Mouse (Mus musculus): ENCODE measurements at regions not wholly inside any gene's neighbourhood (a gene's known extent, or its start where the extent isn't known, plus 50 kb on each side); places are given as distances from the start of the nearest gene placed in this dataset.
A peak's percentile ranks its signal among the peaks of the same experiment; 100 is the strongest.

DNA sequence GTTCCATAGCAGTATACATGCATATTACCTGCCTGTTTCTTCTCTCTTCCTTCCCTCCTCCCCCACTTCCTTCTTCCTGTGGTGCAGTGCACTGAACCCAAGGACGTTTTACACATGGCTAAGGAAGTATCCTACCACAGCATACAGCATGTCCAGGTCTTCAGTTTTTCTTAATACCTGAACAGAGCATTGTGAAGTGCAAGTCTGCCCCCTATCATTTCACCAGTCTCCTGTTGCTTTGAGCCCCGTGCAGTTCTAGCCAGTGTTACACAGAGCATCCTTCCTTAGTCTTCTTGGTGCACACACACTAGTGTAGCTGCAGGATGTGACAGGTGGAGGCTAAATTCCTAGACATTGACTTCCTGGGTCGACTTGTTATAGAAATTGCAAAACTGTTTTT is 53.7 kb upstream of the Foxb1 start:
- no peak for DNase-seq (ENCODE audit: extremely low spot score)

DNA sequence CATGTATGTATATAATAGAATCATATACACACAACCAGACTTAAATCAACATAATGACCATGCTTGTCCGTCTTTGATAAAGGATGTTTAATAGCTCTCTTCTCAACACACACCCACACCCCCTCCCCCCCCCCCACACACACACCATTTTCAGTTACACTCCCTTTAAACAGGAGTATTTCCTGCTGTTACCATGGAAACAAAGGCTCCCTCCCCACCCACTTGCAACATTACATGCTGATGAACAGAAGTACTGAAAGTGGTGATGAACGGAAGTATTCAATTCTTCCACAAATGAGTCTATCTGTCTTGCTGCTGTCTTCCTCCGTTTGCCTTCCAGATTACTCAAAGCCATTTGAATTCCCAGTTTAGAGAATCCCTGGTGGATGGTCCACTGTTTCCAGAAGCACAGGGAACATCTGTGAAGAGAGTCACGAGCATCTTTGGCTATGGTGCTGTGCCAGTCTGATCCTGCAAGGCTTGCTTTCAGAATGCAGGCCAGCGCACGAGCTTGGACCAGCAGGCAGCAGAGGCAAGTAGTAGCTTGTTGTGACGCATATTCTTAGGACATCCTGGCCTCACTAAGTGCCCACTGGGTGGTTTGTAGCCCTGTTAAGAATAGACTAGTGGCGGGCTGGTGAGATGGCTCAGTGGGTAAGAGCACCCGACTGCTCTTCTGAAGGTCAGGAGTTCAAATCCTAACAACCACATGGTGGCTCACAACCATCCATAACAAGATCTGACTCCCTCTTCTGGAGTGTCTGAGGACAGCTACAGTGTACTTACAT is 62.6 kb upstream of the Foxb1 start:
- no peak for DNase-seq (ENCODE audit: extremely low spot score)

DNA sequence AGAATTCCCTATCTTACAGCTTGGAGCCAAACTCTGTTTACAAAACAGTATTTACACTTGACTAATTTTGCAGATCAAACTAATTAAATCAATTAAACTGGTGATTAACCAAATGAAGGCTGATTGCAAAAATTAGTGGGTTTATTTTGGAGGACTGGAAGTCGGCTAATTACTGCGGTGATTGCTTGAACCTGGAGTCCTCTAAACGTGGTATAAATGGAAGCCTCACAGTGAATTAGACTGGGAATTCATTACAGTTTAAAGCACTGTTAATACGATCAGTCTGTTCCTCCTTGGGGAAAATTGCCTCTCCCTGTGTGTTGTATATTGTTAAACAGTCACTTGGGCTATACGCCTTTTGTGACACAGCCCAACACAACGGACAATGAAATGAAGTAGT is 67.7 kb upstream of the Foxb1 start:
- DNase-seq (ENCODE audit: extremely low spot score) = no peak

DNA sequence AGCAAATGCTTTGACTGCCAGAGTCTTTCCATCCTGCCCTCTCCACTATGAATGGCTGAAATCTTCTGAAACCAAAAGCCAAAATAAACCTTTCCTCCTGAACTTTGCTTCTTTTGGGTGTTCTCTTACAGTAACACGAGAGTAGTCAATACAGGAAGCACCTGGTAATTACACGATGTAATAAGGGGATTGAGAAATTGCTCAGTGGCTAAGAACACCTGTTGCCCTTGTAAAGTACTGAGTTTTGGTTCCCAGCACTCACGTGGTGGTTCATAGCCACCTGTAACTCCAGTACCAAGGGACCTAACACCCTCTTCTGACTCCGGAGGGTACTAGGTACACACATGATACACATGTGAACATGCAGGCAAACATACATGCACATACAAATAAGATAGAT is 74.7 kb upstream of the Foxb1 start:
- DNase-seq (ENCODE audit: extremely low spot score) = no peak

DNA sequence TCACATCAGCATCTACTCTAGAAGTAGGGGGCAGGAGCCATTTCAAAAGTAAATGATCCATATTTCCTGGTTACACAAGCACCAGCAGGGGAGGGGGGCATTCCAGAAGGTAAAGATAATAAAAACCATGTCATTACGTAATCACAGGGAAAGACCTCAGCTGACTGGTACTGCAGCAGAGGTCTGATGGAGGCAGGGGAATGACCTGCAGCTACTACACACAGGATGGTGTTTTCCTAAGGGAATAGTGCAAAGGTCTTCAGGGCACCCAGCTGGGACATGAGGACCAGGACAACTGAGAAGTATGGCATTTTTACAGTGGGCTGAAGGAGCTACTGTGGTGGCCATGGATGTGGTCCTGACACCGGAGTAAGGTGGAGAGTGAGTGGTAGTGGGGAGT is 78.5 kb upstream of the Foxb1 start:
- no peak for DNase-seq (ENCODE audit: extremely low spot score)

DNA sequence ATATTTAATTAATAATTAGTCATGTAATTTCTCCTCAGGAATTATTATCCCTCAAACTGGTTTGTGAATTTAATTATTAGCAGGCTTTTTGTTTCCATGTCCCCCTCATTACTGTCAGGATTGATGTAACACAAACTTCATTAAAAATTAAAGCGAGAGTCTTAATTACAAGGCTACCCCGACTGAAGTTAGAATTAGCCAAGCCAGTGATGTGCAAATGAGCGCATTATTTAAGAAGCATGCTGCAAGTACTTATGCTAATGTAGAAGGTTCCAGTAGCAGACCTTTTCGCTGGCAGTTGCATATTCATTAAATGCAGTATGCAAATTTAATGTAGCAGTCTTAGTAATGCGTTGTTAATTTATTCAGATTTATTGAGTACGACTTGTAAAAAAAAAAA is 84.0 kb upstream of the Foxb1 start:
- DNase-seq (ENCODE audit: extremely low spot score) = no peak

DNA sequence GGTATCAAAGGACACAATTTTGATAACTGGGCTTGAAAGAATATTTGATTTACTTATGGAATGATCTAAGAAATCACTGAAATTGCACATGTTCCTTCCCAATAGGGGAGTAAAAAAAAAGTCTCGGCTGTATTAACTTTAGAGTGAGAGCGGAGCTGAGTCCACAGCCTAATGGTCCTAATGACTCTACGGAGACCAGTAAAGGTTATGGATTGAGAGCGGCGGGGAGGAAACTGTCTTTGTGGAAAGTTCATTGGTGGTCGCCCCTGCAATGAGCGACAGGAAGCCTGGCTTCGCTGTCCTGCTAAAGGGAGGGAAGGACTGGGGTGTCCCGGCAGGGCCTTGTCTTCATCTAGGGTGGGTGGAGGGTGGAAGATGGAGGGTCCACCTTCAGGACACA is 84.5 kb upstream of the Foxb1 start:
- DNase-seq (ENCODE audit: extremely low spot score) = no peak

DNA sequence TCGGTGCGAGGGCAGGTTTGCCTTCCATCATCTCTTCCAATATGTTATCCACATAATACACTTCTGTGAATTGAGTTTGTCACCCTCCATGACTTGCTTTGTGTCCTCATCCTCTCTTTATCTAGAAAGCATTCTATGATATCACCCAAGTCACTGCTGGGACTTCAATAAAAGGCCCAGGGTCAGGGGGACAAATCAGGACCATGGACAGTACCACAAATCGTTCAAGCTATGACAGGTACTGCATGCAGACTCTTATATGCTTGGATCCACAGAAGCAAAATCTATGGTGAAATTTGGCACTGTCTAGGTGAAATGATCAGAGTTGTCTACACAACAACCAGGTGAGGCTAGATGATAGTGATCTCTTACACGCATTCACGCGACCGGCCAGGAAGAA is 95.9 kb upstream of the Foxb1 start:
- DNase-seq (ENCODE audit: extremely low spot score) = peak; percentile 37

DNA sequence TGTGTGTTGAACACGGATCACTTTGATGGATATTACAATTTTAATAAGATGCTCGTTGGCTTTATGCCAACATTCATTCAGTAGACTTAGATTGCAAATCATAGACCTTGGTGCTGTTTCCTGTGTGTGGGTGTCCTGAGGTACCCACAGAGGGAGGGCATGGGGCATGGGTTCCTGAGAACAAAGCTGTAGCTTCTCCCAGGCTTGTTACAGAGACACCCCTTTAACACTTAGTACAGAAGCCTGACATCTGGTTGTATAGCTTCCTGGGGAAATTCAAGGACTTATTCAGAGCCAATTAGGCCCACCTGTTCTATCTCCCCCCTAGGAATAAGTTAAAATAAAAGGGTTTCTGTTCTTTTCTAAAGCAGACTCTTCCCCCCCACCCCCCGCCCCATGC is 97.9 kb upstream of the Foxb1 start:
- no peak for DNase-seq (ENCODE audit: extremely low spot score)

DNA sequence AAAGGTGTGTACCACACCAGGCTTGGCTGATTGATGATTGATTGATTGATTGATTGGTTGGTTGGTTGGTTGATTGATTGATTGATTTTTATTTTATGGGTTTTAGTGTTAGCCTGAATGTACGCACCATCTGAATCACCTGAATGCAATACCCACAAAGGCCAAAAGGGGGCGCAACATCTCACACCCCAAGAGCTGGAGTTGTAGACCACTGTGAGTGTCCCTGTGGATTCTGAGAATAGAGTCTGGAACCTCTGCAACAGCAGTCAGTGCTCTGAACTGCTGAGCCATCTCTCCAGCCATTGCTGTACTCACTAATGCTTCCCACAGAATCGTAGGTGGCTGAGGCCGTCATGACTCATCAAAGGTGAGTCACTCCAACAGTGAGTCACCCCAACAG is 109.4 kb upstream of the Foxb1 start:
- DNase-seq (ENCODE audit: extremely low spot score) = no peak

DNA sequence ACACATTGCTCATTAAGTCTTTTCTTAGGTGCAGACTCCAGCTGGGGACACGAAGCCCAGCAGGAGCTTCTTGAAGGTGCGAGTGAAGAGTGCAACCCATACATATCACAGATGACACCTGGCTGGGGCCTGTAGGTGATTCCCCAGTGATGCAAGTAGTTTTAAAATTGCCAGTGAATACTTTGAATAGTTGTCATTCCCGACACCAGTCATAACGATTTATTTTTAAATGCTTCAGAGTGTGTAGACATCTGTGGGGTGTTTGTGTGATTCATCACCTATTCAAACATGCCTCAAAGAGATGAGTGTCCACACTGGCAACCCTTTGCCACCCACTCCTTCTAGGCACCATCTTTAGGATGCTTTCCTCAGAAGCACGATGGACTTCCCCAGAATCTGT is 102.9 kb upstream of the Bnip2 start:
- DNase-seq (ENCODE audit: extremely low spot score) = no peak

DNA sequence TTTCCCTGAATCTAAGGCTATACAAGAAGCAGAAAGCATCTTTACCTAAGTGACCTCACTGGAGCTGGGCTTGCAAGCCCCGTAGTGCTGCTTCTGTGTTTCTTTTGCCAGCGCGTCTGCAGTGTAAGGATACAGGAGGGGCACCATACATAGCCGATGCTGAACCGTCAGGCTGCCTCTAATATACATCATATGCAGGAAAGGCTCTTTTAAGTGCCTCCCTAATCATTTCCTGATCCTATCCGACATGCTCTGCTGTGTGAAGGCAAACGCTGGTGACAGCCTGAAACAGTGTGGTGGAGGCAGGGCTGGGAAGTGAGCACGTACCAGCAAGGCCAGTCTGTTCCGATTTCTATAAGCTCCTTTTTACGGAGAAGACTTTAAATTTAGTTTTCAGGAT is 91.2 kb upstream of the Bnip2 start:
- no peak for DNase-seq (ENCODE audit: extremely low spot score)

DNA sequence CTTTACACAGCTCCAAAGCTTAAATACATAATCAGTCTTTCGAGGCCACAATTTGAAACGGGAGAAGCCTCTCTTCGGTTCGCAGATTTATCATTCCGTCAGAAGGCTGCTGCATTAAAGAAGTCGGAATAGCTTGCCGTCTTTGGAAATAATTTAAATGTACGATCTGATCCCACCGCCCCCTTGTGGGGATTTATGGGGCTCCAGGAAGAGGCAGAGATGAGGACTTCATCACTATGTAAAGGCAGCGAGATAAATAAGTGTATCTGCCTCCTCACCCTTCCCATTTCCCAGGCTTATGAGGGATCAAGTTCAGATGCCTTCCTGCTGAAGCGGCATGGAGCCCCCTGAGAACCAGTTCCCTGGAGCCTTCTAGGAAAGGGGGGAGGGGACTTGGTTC is 89.9 kb upstream of the Bnip2 start:
- peak; percentile 38 for DNase-seq (ENCODE audit: extremely low spot score)

DNA sequence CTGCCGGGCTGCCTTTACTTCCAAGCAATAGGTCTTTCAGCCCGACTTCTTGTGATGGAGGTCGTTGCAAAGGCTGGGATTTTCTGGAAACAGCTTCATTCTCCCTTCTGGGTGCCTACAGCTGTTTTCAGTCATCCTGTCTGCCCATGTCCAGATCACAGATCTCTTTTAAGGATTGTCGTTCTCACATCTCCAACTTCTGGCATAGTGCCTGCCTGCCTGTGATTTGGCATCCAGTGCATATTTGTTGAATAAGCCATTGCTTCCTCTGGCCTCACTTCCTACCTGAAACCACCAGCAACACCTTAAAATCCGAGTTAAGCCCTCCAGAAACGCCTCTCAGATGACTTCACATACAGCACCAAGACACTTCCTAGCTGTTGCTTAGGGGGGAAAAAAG is 88.4 kb upstream of the Bnip2 start:
- DNase-seq (ENCODE audit: extremely low spot score) = no peak

DNA sequence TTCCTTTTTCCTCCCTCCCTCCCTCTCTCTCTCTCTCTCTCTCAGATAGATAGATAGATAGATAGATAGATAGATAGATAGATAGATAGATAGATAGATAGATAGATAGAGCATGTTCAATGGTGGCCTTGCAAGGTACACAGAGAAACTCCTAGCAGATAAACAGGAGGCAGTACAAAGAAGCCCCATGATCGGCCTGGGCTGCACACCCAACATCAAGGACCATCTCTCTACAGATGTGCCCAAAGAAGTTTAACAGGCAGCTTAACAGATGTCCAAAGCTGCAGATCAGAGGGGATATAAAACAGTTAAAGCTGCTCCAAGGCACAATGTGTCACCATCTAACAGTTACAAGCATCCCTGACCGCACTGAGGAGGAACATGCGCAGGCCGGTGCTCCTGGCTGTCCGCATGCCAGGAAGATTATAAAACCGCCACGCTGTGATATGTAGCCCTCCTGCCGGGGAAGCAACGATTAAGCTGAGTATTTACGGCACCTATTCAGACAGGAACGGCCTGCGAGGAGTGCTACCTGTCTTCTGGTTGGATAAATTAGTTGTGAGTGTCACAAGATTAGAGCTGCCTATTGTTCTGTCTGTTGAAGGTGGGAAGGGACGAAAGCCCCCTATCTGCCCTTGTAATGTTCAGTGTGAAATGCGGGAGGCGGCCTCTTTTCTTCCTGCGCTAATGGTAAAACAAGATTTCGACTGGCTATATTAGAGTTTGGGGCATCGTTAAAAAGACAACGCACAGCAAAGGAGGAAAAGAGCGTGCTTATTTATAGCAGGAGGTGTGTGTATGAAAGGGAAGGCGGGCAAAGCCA is 81.9 kb upstream of the Bnip2 start:
- DNase-seq (ENCODE audit: extremely low spot score) = peak; percentile 29

DNA sequence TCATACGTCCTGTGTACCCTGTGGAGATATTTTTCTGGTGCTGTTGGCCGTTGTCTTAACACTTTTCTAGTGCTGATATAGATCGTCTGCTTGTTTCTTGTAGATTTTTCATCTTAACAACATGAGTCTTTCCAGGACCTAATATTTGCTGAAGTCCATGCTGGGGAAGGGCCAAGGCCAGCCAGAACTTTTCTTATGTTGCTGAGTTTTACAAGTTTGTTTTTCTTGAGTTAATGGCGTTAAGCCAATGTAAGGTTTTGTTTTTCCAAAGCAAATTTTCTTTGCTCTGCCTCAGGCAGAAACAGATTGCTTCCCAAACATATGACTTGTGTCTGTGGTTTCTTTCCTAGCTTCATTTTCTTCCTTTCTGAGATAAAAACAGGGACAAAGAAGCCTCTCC is 78.6 kb upstream of the Bnip2 start:
- DNase-seq (ENCODE audit: extremely low spot score) = no peak

DNA sequence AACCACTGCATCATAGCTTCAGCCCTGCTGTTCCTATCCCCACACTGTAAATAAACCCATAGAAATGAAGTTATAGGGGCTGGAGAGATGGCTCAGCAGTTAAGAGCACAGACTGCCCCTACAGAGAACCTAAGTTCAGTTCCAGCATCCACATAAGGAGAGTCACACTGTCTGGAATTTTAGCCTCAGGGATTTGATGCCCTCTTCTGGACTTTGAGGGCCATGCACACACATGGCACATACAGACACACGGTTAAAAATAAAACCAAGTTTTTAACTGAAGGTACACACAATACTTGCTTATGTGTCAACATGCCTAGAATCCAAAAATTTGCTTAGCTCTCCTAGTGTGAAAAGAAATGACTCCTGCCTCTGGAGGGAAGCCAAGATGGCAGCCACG is 61.1 kb upstream of the Bnip2 start:
- no peak for DNase-seq (ENCODE audit: extremely low spot score)

DNA sequence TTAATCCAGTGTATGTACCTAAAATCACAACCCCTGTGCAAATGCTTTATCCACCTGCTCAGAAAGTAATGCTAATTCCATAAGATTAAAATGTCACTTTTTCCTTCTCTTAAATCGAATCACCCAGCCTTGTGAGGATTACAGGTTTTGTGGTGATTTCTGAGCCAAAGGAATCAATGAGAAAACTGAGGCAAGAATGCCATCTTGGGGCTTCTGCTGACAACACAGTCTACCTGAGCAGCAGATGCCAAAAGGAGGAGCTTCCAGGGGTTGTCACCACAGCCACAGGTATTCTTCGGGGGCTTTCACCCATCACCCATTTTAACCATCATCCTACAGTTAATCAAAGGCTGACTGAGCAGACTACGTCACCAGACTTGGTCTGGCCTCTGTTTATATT is 51.4 kb upstream of the Bnip2 start:
- no peak for DNase-seq (ENCODE audit: extremely low spot score)
